Mouse (Mus musculus): Measurements from ENCODE around the gene Rasgrp4.
"Not testable (repeated sequence)": the region's sequence is repeated elsewhere in the genome, so short reads cannot be mapped to it uniquely, and the experiment has no call there.

Gene Rasgrp4

DNA sequence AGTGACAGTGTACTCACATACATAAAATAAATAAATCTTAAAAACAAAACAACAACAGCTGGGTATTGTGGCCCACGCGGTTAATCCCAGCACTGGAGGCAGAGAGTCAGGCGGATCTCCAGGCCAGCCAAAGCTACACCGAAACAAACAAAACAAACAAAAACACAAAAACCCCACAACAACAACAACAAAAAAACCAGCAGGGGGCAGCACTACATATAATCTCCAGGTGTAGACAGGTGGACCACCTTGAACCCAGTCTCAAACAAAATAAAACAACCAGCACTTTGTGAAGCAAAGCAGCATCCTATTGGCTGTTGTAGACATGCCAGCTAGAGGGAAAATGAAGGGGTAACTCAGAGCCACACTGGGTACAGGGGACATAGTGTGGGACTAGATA is 43.5 kb downstream of the Rasgrp4 start:
- DNase-seq (ENCODE audit: low spot score) = no peak

DNA sequence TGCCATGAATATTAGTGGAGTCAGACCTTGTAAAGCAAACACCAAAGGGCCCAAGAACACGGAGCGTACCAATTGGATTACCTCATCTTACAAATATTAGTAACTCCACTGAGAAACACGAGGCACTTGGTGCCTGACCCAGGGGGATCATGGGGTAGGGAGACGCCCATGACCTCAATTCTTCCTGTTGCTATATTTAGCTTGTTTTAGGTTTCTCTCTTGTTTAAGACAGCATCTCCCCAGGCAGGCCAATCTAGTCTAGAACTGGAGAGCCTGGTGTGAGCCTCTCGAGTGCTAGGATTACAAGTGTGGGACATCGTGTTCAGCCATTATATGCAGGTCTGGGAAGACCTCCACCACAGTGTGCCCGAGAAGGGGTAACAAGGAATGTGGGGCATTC is 44.7 kb downstream of the Rasgrp4 start:
- no peak for DNase-seq (ENCODE audit: low spot score)

DNA sequence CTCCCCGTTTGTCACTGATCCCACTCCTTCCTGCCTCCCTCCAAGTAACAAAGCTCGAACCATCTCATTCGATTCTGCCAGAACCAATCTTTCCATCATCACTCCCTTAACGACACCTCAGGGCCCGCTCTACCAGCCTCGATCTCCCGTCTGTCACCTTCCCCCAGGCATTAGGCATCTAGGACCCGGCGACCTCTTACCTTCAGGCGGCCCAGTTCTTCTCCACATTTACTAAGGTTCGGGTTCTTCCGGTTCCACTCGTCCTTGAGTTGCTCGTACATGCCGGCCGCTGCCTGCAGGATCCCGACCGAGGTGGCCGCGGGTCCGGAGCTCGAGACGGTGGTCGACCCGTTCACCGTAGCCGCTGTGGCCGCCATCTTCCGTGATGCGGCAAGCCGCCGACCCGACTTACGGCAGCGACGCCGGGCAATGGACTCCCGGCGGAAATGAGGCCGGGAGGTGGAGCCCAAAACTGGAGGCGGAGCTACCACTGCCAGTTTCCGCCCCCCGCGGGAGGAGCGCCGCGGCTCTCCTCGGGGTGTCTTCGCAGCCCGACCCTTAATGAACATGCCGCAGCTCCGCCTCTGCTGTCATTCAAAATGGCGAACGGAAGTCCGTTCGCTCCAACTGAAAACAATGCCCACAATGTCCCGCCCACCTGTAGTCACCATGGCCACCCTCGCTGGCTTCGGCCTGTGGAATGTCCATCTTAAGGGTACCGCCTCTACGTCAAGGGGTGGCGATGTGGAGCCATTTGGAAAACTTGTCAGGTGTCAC is 45.6 kb downstream of the Rasgrp4 start, which contains the start of gene Psmd8:
Gene Psmd8, minus strand, starts transcription at position 625 of the 777 bp plus-strand sequence.
- peak; percentile 96 for DNase-seq (ENCODE audit: low spot score)

DNA sequence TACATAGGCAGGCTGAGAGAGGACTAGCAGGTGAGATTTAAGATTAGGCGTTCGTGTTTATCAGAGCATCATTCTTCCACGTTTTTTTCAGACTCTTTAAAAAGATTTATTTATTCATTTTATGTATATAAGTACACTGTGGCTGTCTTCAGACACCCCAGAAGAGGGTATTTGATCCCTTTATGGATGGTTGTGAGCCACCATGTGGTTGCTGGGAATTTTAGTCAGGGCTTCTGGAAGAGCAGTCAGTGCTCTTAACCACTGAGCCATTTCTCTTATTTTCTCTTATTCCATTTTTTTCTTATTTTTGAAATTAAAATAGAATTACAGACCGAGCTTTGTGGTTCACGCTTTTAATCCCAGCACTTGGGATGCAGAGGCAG is 46.2 kb downstream of the Rasgrp4 start:
- no peak for DNase-seq (ENCODE audit: low spot score)

DNA sequence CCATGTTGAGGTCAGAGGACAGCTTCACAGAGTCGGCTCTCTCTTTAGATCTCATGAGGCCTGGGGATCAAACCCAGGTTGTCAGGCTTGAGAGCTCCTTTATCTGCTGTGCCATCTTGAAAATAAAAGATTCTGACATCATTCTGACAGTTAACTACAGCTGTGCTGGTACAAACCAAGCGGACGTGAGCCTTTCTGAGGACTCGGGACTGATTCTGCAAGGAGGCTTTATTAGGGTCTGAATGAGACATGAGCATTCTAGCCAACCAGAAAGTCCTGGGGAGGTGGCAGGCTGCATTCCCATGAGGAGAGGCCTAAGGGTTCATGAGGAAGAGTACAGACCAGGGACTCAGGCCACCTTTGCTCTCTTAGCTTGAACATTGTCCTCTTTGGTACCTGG is 46.7 kb downstream of the Rasgrp4 start:
- not testable (repeated sequence) for DNase-seq (ENCODE audit: low spot score)

DNA sequence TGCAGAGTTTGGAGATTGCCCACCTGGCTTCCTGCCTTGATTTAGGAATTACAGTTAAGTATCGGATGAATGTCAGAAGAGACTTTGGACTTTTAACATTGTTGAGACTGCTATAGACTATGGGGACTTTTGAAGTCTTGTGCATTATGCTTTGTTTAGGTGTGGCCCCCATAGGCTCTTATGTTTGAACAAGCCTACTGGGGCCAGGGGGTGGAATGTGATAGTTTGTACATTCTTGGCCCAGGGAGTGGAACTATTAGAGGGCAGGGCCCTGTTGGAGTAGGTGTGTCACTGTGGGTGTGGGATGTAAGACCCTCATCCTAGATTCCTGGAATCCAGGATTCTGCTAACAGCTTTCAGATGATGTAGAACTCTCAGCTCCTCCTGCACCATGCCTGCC is 59.6 kb downstream of the Rasgrp4 start:
- not testable (repeated sequence) for DNase-seq (ENCODE audit: low spot score)

DNA sequence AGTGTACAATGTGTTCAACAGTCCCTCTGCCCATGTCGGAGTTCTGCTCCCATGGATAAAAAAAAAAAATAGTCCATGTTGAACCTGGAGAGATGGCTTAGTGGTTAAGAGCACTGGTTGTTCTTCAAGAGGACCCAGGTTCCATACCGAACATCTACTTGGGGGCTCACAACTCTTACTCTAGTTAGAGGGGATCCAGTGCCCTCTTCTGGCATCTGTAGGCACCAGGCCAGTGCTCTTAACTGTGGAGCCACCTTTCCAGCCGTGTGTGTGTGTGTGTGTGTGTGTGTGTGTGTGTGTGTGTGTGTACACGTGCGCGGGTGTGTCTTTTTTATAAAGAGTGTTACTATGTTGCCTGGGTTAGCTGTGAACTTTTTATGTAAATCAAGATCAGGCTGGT is 67.9 kb downstream of the Rasgrp4 start:
- no peak for DNase-seq (ENCODE audit: low spot score)
